Mouse (Mus musculus) hindbrain, embryonic 16.5 days (tissue): ENCODE results near the gene Wrap73. TPM values are rescaled to one million over a fixed set of nuclear protein-coding genes. Genes with fewer than 3 reads are reported as not detected.

Source experiments
- ATAC-seq: fragments of 200-750 bp; cut with Nextera tagmentation; 2 replicates; pipeline ENCODE4 v1.8.0; 2017; ENCODE audit warnings: moderate TSS enrichment, moderate library complexity
- H3K27ac ChIP-seq: fragments of 300-500 bp; sonication (generic); 2 replicates; pipeline ENCODE4 v1.5.1; 2014; ENCODE audit warnings: low read depth, mild to moderate bottlenecking, control low read depth, low read length, moderate library complexity
- H3K27me3 ChIP-seq: fragments of 300-500 bp; sonication (generic); replicated peaks from 2 replicates; pipeline ENCODE4 v1.6.1; 2014; ENCODE audit warnings: low read length; ENCODE audit not compliant: control insufficient read depth, insufficient read depth
- H3K36me3 ChIP-seq: fragments of 300-500 bp; sonication (generic); 2 replicates; pipeline ENCODE4 v1.6.1; 2014; ENCODE audit warnings: mild to moderate bottlenecking, low read length, moderate library complexity, mixed read lengths; ENCODE audit not compliant: control insufficient read depth, insufficient read depth
- H3K4me1 ChIP-seq: fragments of 300-500 bp; sonication (generic); 2 replicates; pipeline ENCODE4 v1.6.1; 2014; ENCODE audit warnings: low read depth, low read length; ENCODE audit not compliant: control insufficient read depth, insufficient read depth
- H3K4me2 ChIP-seq: fragments of 300-500 bp; sonication (generic); 2 replicates; pipeline ENCODE4 v1.6.1; 2014; ENCODE audit warnings: mild to moderate bottlenecking, low read length, control low read depth, moderate library complexity
- H3K4me3 ChIP-seq: fragments of 300-500 bp; sonication (generic); 2 replicates; pipeline ENCODE4 v1.5.1; 2014; ENCODE audit warnings: mild to moderate bottlenecking, low read length, control low read depth, moderate library complexity
- H3K9ac ChIP-seq: fragments of 300-500 bp; sonication (generic); 2 replicates; pipeline ENCODE4 v1.6.1; 2014; ENCODE audit warnings: low read depth, mild to moderate bottlenecking, control low read depth, low read length, moderate library complexity
- H3K9me3 ChIP-seq: fragments of 300-500 bp; sonication (generic); 2 replicates; pipeline ENCODE4 v1.6.1; 2014; ENCODE audit warnings: mild to moderate bottlenecking, low read length, moderate library complexity; ENCODE audit not compliant: control insufficient read depth
- WGBS: fragments of 180-500 bp; shearing (Covaris S2); extraction: QIAGEN DNeasy Blood & Tissue Kit; methylation state at CpG from one replicate; pipeline ENCODE4 v1.1.7; 2014; 5-methylcytosine and 5-hydroxymethylcytosine counted together
- polyA plus RNA-seq: library from polyadenylated mRNA; unstranded; fragments of >200 nt; fragmentation: Nextera tagmentation; extraction: Ambion mirVana; gene quantifications from 2 replicates; pipeline ENCODE4 v1.2.1, GENCODE M21; 2015

Gene Wrap73
- polyA plus RNA-seq, result 45.2 and 45.4 TPM in 2 replicates

DNA sequence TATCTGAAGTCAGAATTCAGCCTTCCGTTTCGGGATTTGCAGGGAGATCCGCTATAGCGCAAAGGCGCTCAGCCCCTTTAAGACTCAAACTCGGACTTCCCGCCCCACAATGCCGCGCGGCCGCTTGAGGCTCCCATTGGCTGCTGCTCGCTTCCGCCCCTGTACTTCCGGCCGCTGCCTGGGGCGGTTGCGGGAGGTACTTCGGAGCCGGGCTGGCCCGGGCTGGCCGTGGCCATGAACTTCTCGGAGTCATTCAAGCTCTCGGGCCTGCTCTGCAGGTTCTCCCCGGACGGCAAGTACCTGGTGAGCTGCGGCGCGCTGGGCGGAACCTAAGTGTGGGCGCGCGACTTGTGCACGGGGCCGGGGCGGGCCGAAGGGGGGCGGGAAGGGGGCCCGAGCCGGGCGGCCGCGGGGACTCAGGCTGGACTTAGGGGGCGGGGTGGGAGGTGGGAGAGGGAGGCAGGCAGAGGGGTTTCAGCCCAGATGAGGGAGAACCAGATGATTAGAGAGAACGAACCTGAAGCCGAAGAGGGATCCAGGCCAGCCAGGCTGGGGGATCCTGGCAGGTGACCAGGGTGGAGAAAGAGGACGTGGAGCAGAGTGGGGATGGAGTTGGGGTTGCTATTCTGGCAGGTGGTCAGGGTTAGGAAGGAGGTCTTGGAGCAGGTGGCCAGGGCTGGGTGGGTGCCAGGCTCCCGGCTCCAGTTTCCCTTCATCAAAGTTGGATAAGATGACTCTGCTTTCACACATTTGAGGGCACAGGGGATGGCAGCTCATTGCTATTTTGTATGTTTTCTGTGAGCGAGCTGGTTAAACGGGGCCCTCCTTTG is at the start of gene Wrap73:
Wrap73 (plus strand) TSS at position 162 of the 830 bp plus-strand sequence.
- Histone ChIP-seq H3K9ac (peak within 1 kb of the TSS; percentile 85), H3K27me3 (peaks cover 34% of the 10 kb centered on the region), H3K9me3 (no peaks in the 10 kb centered on the region), H3K27ac (peak within 1 kb of the TSS; percentile 92), H3K36me3 (no peaks in the 10 kb centered on the region), H3K4me1 (peaks cover 30% of the 10 kb centered on the region), H3K4me2 (peak within 1 kb of the TSS; percentile 95), H3K4me3 (peak within 1 kb of the TSS; percentile 86)
- WGBS, result 2% methylated on average over 49 of the region's 49 CpGs
- ATAC-seq, result peak; percentile 95

DNA sequence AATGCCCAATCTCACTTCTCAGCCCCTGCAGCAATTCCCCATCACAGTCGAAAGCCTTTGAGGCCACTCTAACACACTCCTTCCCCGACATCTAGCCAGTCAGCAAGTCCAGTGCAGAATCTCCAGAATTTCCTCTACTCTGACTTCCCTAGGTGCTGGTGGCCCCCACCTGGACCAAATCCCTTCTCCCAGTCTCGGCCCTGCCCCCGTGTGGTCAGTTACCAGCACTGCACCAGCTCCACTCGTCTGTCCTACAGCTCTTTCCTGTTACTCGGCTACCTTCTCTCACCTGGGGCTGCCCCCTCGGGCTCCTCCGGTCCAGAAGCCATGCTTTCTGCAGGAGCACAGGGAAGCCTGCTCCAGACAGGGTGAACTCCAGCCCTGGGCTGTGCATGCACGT is 49.0 kb upstream of the Wrap73 start:
- no peak overlapping the region for H3K4me3 ChIP-seq
- ATAC-seq, result no peak
- H3K9me3 ChIP-seq, result no peaks in the 10 kb centered on the region
- WGBS, result 32% methylated on average over 9 of the region's 9 CpGs
- no peaks in the 10 kb centered on the region for H3K4me1 ChIP-seq
- H3K27ac ChIP-seq, result no peak overlapping the region
- H3K4me2 ChIP-seq, result no peak overlapping the region
- H3K9ac ChIP-seq, result no peak overlapping the region
- no peaks in the 10 kb centered on the region for H3K36me3 ChIP-seq
- H3K27me3 ChIP-seq, result no peaks in the 10 kb centered on the region

DNA sequence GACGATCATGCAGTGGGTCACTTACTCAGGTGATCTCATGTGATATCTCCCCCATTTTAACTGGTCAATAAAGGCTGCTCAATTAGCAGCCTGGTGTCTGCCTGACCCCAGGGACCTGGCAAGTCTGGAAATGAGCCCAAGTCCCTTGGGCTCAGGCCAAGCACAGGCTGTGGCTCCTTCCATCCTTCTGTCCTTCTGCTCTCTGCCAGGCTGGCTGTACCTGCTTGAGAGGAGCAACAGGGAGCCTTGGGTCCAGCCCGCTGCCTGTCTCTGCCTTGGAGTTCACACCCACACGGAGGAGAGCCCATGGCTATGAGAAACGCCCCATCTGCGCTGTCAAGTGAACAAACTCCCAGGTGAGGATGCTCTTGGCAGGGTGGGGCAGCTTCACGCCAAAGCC is 46.1 kb upstream of the Wrap73 start:
- Histone ChIP-seq H3K4me2 (no peak overlapping the region), H3K36me3 (no peaks in the 10 kb centered on the region), H3K4me1 (no peaks in the 10 kb centered on the region), H3K27me3 (no peaks in the 10 kb centered on the region), H3K9ac (no peak overlapping the region), H3K9me3 (no peaks in the 10 kb centered on the region), H3K4me3 (no peak overlapping the region), H3K27ac (no peak overlapping the region)
- WGBS, result 30% methylated on average over 6 of the region's 6 CpGs
- no peak for ATAC-seq

GRCm38 (mm10) chr4:154099361-154099760 is 42.8 kb upstream of the Wrap73 start:
- no peaks in the 10 kb centered on the region for H3K4me1 ChIP-seq
- no peak for ATAC-seq
- H3K9ac ChIP-seq, result no peak overlapping the region
- H3K4me3 ChIP-seq, result no peak overlapping the region
- no peak overlapping the region for H3K4me2 ChIP-seq
- no peaks in the 10 kb centered on the region for H3K27me3 ChIP-seq
- no peak overlapping the region for H3K27ac ChIP-seq
- WGBS, result 63% methylated on average over 7 of the region's 7 CpGs
- H3K36me3 ChIP-seq, result no peaks in the 10 kb centered on the region
- no peaks in the 10 kb centered on the region for H3K9me3 ChIP-seq

DNA sequence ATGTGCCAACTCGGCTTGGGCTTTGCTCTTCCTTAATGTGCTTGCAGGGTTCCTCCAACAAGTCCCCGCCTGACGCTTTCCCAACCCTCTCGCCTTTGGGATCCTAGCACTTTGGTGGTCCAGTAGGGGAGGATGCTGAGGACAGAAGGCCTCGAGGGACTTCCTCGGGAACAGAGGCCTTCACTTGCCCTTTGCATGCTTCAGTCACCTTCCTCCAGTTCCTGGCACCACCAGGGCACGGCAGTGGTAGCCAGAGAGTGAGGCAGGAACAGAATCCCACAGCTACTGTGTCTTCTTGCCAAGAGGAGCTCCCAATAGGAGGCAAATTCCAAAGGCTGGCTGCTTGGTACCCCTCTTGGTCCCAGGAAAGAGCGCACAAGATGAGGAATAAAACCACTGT is 38.8 kb upstream of the Wrap73 start:
- H3K4me2 ChIP-seq, result no peak overlapping the region
- no peaks in the 10 kb centered on the region for H3K9me3 ChIP-seq
- no peaks in the 10 kb centered on the region for H3K36me3 ChIP-seq
- no peak overlapping the region for H3K27ac ChIP-seq
- 66% methylated on average over 8 of the region's 8 CpGs for WGBS
- no peak overlapping the region for H3K4me3 ChIP-seq
- no peaks in the 10 kb centered on the region for H3K4me1 ChIP-seq
- no peaks in the 10 kb centered on the region for H3K27me3 ChIP-seq
- no peak overlapping the region for H3K9ac ChIP-seq
- no peak for ATAC-seq

- no peaks in the 10 kb centered on the region for H3K4me1 ChIP-seq
- no peaks in the 10 kb centered on the region for H3K27me3 ChIP-seq
- H3K4me2 ChIP-seq, result no peak overlapping the region
- WGBS, result 87% methylated on average over 10 of the region's 10 CpGs
- no peak overlapping the region for H3K9ac ChIP-seq
- H3K9me3 ChIP-seq, result no peaks in the 10 kb centered on the region
- no peak overlapping the region for H3K4me3 ChIP-seq
- no peak for ATAC-seq
- H3K36me3 ChIP-seq, result no peaks in the 10 kb centered on the region
- H3K27ac ChIP-seq, result no peak overlapping the region
Measured at GRCm38 (mm10) chr4:154103912-154104311, 38.3 kb upstream of the Wrap73 start.

GRCm38 (mm10) chr4:154105381-154106001 is 36.7 kb upstream of the Wrap73 start:
- Histone ChIP-seq H3K4me3 (peak overlapping the region; percentile 16), H3K27me3 (no peaks in the 10 kb centered on the region), H3K36me3 (no peaks in the 10 kb centered on the region), H3K9me3 (no peaks in the 10 kb centered on the region), H3K4me2 (peak overlapping the region; percentile 37), H3K4me1 (no peaks in the 10 kb centered on the region; the same call in 1 of the 2 replicates), H3K9ac (no peak overlapping the region), H3K27ac (no peak overlapping the region)
- peak; percentile 32 for ATAC-seq
- whole genome bisulfite sequencing, result 28% methylated on average over 17 of the region's 20 CpGs

DNA sequence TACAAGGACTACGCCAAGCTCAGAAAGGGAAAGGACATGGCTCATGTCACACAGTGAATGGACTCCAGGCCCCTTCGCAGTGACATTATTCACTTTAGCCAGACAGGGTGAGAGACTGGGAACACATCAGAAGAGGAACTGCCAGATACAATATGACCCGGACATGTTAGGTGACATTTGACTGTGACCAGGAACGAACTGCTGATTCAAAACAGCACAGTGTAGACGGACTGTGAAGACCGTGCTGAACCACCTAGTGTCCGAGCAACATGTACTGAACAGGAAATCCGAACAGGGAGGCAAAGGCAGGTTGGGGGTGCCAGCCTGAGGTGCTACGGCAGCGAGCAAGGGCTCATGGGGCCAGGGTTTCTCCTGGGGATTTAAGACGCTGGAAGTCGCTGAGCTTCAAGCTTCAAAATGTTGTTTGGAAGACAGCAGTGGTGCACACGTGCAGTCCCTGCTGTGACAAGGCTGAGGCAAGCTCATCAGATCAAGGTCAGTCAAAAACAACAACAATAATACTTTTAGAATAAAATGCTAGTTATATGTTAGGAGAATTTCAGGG is 35.6 kb upstream of the Wrap73 start:
- H3K27me3 ChIP-seq, result no peaks in the 10 kb centered on the region
- 80% methylated on average over 13 of the region's 13 CpGs for WGBS
- H3K4me1 ChIP-seq, result no peaks in the 10 kb centered on the region; the same call in 1 of the 2 replicates
- H3K9ac ChIP-seq, result no peak overlapping the region
- no peak for ATAC-seq
- H3K27ac ChIP-seq, result no peak overlapping the region
- no peaks in the 10 kb centered on the region for H3K9me3 ChIP-seq
- H3K4me3 ChIP-seq, result no peak overlapping the region
- no peaks in the 10 kb centered on the region for H3K36me3 ChIP-seq
- H3K4me2 ChIP-seq, result no peak overlapping the region

GRCm38 (mm10) chr4:154109216-154109849 is 32.8 kb upstream of the Wrap73 start:
- H3K27ac ChIP-seq, result peak overlapping the region; percentile 48; the same call in 1 of the 2 replicates

More at GRCm38 (mm10) chr4:154109216-154109849, 32.8 kb upstream of the Wrap73 start:
- H3K4me2 ChIP-seq, result peak overlapping the region; percentile 15; the same call in 1 of the 2 replicates
- H3K4me1 ChIP-seq, result no peaks in the 10 kb centered on the region; the same call in 1 of the 2 replicates
- H3K4me3 ChIP-seq, result no peak overlapping the region
- H3K27me3 ChIP-seq, result no peaks in the 10 kb centered on the region
- 45% methylated on average over 18 of the region's 18 CpGs for WGBS
- no peak overlapping the region for H3K9ac ChIP-seq
- H3K9me3 ChIP-seq, result no peaks in the 10 kb centered on the region
- ATAC-seq, result peak; percentile 75
- no peaks in the 10 kb centered on the region for H3K36me3 ChIP-seq
